Mouse (Mus musculus) lung, embryonic 14.5 days (tissue): ENCODE data around the gene Col6a6. TPM values are rescaled to one million over a fixed set of nuclear protein-coding genes. Genes with fewer than 3 reads are reported as not detected.
A peak's percentile ranks its signal among the peaks of the same experiment; 100 is the strongest.

Source experiments
- ATAC-seq: fragments of 200-750 bp; cut with Nextera tagmentation; 2 replicates; pipeline ENCODE4 v1.8.0; 2017; ENCODE audit warnings: mild to moderate bottlenecking, moderate TSS enrichment, moderate library complexity; ENCODE audit not compliant: insufficient read depth
- DNase-seq: peaks from one replicate; pipeline ENCODE4 v3.0.0-alpha.2; 2015
- H3K27ac ChIP-seq: fragments of 300-500 bp; sonication (generic); 2 replicates; pipeline ENCODE4 v1.5.1; 2014; ENCODE audit warnings: low read depth, mild to moderate bottlenecking, moderate library complexity
- H3K27me3 ChIP-seq: fragments of 300-500 bp; sonication (generic); 2 replicates; pipeline ENCODE4 v1.6.1; 2014; ENCODE audit warnings: low read length, control low read depth; ENCODE audit not compliant: insufficient read depth
- H3K36me3 ChIP-seq: fragments of 300-500 bp; sonication (generic); 2 replicates; pipeline ENCODE4 v1.6.1; 2014; ENCODE audit warnings: control low read depth; ENCODE audit not compliant: insufficient read depth
- H3K4me1 ChIP-seq: fragments of 300-500 bp; sonication (generic); 2 replicates; pipeline ENCODE4 v1.6.1; 2014; ENCODE audit warnings: antibody characterized with exemption, control low read depth; ENCODE audit not compliant: insufficient read depth
- H3K4me2 ChIP-seq: fragments of 300-500 bp; sonication (generic); 2 replicates; pipeline ENCODE4 v1.6.1; 2014; ENCODE audit warnings: mild to moderate bottlenecking
- H3K4me3 ChIP-seq: fragments of 300-500 bp; sonication (generic); 2 replicates; pipeline ENCODE4 v1.5.1; 2014; ENCODE audit warnings: low read depth, low read length
- H3K9ac ChIP-seq: fragments of 300-500 bp; sonication (generic); 2 replicates; pipeline ENCODE4 v1.6.1; 2014
- H3K9me3 ChIP-seq: fragments of 300-500 bp; sonication (generic); 2 replicates; pipeline ENCODE4 v1.6.1; 2016; ENCODE audit warnings: low read depth, low read length, control low read depth
- CTCF ChIP-seq: IDR thresholded peaks from 2 replicates; pipeline ENCODE4 v1.5.1; 2016; ENCODE audit warnings: antibody characterized with exemption, low read depth
- WGBS: fragments of 180-500 bp; shearing (Covaris S2); extraction: QIAGEN DNeasy Blood & Tissue Kit; methylation state at CpG from one replicate; pipeline ENCODE4 v1.1.7; 2014; 5-methylcytosine and 5-hydroxymethylcytosine counted together
- polyA plus RNA-seq: library from polyadenylated mRNA; unstranded; fragments of >200 nt; fragmentation: Nextera tagmentation; extraction: Ambion mirVana; gene quantifications from 2 replicates; pipeline ENCODE4 v1.2.1, GENCODE M21; 2014

Gene Col6a6
- polyA plus RNA-seq, 1 experiment from 2014 or later: 1.3 TPM

DNA sequence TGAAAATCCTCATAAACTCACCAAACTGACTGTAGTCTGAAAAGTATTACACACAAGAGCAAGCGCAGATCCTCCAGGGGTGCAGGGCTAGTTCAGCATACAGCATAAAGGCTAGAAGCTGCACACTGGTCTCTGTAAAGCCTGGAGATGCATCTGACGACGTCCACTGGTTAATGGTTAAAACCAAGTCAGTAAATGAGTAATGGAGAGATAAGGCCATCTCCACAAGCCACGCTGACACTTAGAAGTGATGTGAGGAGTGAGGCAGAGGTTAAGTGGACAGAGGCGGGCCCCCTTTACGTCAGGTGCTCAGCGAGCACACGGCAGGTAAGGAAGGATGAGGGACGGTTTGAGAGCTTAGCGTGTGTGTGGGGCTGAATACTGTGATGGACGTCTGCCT is 152.0 kb downstream of the Col6a6 start:
- Histone ChIP-seq H3K36me3 (peaks cover 50% of the 10 kb centered on the region), H3K27ac (no peak overlapping the region), H3K4me1 (no peaks in the 10 kb centered on the region), H3K9ac (no peak overlapping the region), H3K9me3 (no peaks in the 10 kb centered on the region), H3K27me3 (no peaks in the 10 kb centered on the region), H3K4me2 (no peak overlapping the region), H3K4me3 (no peak overlapping the region)
- ATAC-seq: no peak
- WGBS: 58% methylated on average over 11 of the region's 11 CpGs
- no peak for TF ChIP-seq CTCF
- DNase-seq: no peak

DNA sequence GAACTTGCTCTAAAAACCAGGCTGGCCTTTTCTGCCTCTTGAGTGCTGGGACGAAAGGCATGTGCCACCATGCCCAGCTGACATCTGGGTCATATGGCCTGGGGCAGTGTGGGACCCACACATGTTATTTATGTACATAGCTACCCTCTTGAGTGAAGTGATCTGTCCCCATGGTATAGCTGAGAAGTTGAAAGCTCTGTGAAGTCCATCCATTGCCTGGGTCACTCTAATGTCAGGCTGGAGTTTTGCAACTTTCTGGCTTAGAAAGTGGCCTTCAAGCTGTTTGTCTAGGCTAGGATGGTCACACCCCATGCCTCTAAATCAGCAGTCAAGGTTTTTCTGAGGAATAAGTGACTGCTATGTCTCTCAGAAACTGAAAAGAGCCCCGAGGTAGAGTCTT is 155.9 kb downstream of the Col6a6 start:
- Histone ChIP-seq H3K4me3 (no peak overlapping the region), H3K4me2 (no peak overlapping the region), H3K9me3 (no peaks in the 10 kb centered on the region), H3K27ac (no peak overlapping the region), H3K4me1 (no peaks in the 10 kb centered on the region), H3K9ac (no peak overlapping the region), H3K36me3 (peaks cover 56% of the 10 kb centered on the region), H3K27me3 (no peaks in the 10 kb centered on the region)
- ATAC-seq (no peak), DNase-seq (no peak)
- TF ChIP-seq CTCF: no peak
- 71% methylated on average over 2 of the region's 2 CpGs for WGBS

DNA sequence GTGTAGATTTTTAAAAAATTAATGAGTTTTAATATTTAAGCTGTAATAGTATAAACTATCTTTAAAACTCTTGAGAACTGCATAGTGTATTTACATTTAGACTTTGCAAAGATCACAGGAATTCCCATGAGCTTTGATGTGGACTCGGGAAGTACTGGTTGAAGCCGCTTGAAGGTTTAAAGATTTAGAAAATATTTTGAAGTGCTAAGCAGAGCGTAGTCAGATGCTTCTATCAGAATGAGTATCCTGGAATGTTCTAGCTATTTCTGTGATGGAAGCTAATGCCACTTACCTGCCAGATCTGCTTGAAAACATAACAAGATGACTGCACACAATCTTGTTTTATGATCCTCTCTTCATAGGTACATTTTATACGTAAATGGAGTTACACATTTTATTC is 157.0 kb downstream of the Col6a6 start:
- H3K27me3 ChIP-seq: no peaks in the 10 kb centered on the region
- 0 out of 2 replicates have a peak, but pooled peaks have one; percentile 35 for ATAC-seq
- peaks cover 51% of the 10 kb centered on the region; the same call in 1 of the 2 replicates for H3K36me3 ChIP-seq
- no peak overlapping the region for H3K4me3 ChIP-seq
- H3K9ac ChIP-seq: no peak overlapping the region
- no peaks in the 10 kb centered on the region for H3K4me1 ChIP-seq
- WGBS: 60% methylated on average over 4 of the region's 4 CpGs
- no peak overlapping the region for H3K4me2 ChIP-seq
- H3K9me3 ChIP-seq: no peaks in the 10 kb centered on the region
- peak; percentile 12 for DNase-seq
- no peak for TF ChIP-seq CTCF
- no peak overlapping the region for H3K27ac ChIP-seq

DNA sequence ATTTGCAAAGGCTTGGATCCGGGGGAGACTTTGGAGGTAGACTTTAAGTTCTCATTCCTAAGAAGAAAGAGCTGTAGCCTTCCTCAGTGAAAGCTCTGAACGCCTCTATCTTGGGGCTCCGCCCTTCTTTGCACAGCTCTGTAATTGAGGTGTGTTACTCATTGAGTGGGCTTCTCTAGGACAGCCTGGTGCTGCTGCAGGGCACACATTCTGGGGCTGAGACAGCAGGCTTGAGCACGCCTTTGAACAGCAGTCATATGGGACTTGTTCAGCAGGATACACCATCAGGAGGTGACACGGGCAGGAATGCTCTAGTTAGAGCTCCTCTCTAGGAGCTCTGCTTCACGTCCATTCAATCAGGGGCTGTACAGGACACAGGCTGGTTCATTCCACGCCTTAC is 162.7 kb downstream of the Col6a6 start:
- H3K36me3 ChIP-seq: peaks cover 77% of the 10 kb centered on the region
- no peaks in the 10 kb centered on the region for H3K27me3 ChIP-seq
- 79% methylated on average over 7 of the region's 7 CpGs for WGBS
- no peaks in the 10 kb centered on the region for H3K4me1 ChIP-seq
- H3K4me3 ChIP-seq: no peak overlapping the region
- no peak overlapping the region for H3K4me2 ChIP-seq
- H3K27ac ChIP-seq: no peak overlapping the region
- no peak for ATAC-seq
- no peak overlapping the region for H3K9ac ChIP-seq
- no peak for DNase-seq
- TF ChIP-seq CTCF: no peak
- H3K9me3 ChIP-seq: no peaks in the 10 kb centered on the region

GRCm38 (mm10) chr9:105659877-105660276 is 168.1 kb downstream of the Col6a6 start:
- WGBS: 93% methylated on average over 6 of the region's 6 CpGs
- no peak for TF ChIP-seq CTCF

DNA sequence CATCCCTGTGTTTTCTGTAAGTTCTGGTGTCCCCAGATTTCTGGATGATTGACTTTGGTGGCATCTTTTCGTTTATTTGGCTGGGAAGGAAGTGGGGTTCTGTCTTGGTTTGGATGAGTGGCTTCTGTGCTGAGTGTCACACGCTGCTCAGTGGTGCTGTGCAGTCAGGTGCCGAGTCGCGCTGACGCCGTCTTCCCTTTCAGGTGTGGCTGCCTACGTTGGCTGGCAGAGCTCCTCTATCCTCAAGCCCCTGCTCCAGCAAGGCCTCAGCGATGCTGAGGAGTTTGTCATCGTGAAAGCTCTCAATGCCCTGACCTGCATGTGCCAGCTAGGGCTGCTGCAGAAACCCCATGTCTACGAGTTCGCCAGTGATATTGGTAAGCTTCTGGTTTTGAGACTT is 169.7 kb downstream of the Col6a6 start:
- Histone ChIP-seq H3K27ac (no peak overlapping the region), H3K4me1 (no peaks in the 10 kb centered on the region), H3K4me2 (no peak overlapping the region), H3K9me3 (no peaks in the 10 kb centered on the region), H3K36me3 (peaks cover 64% of the 10 kb centered on the region), H3K9ac (no peak overlapping the region), H3K27me3 (no peaks in the 10 kb centered on the region), H3K4me3 (no peak overlapping the region)
- ATAC-seq (no peak), DNase-seq (no peak)
- no peak for TF ChIP-seq CTCF
- WGBS: 92% methylated on average over 12 of the region's 12 CpGs

More at GRCm38 (mm10) chr9:105659877-105660276, 168.1 kb downstream of the Col6a6 start:
- Histone ChIP-seq H3K9ac (no peak overlapping the region), H3K27ac (no peak overlapping the region), H3K36me3 (peaks cover 63% of the 10 kb centered on the region), H3K4me3 (no peak overlapping the region), H3K4me2 (no peak overlapping the region), H3K4me1 (no peaks in the 10 kb centered on the region), H3K9me3 (no peaks in the 10 kb centered on the region), H3K27me3 (no peaks in the 10 kb centered on the region)
- ATAC-seq (no peak), DNase-seq (no peak)

DNA sequence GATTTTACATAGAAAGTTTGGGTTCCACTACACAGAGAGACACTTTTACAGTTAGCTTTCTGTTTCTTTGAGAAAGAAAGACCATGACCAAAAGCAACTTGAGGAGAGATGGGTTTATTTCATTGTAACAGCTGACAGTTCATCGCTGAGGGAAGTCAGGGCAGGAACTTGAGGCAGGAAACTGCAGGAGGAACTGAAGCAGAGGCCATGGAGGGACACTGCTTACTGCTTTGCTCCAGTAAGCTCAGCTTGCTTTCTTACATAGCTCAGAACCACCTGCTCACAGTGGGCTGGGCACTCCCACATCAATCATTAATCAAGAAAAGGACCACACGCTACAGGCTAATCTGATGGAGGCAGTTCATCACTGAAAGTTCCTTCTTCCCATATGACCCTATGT is 171.8 kb downstream of the Col6a6 start:
- 61% methylated on average over 2 of the region's 2 CpGs for WGBS
- no peak for TF ChIP-seq CTCF
- Histone ChIP-seq H3K4me2 (no peak overlapping the region), H3K36me3 (peaks cover 64% of the 10 kb centered on the region), H3K27ac (no peak overlapping the region), H3K4me1 (no peaks in the 10 kb centered on the region), H3K9me3 (no peaks in the 10 kb centered on the region), H3K4me3 (no peak overlapping the region), H3K27me3 (no peaks in the 10 kb centered on the region), H3K9ac (no peak overlapping the region)
- DNase-seq: no peak
- no peak for ATAC-seq
